Mouse (Mus musculus) erythroid progenitor cell, adult 5-6 weeks (primary cell): Measurements from ENCODE around the gene Cryab. TPM values are rescaled to one million over a fixed set of nuclear protein-coding genes. Genes with fewer than 3 reads are reported as not detected.
A peak's percentile ranks its signal among the peaks of the same experiment; 100 is the strongest.

Source experiments
- ATAC-seq: replicated peaks from 2 replicates; pipeline ENCODE4 v1.8.0; 2016; ENCODE audit warnings: moderate number of reproducible peaks, mild to moderate bottlenecking, moderate TSS enrichment, inconsistent platforms; ENCODE audit not compliant: poor library complexity, low FRiP score, severe bottlenecking
- total RNA-seq, 2 experiments: library from RNA; stranded (forward) in 1 of 2; stranded (reverse) in 1 of 2; fragments of 150-400 nt in 1 of 2; fragments of 186-747, 209-891 nt in 1 of 2; gene quantifications; 2 replicates each; pipeline versions ENCODE4 v1.2.3 to v1.2.4; 2015 to 2017; ENCODE audit warnings: low replicate concordance in 2 of 2

Gene Cryab
- total RNA-seq, 2 experiments from 2014 or later: not detected

- ATAC-seq: no peak
Measured at GRCm38 (mm10) chr9:50740867-50741784, 10.0 kb upstream of the Cryab start.

GRCm38 (mm10) chr9:50742261-50742660, 8.9 kb upstream of the Cryab start:
- no peak for ATAC-seq

- no peak for ATAC-seq
Measured at GRCm38 (mm10) chr9:50742744-50743143, 8.4 kb upstream of the Cryab start.

GRCm38 (mm10) chr9:50745806-50746205, 5.3 kb upstream of the Cryab start:
- no peak for ATAC-seq

GRCm38 (mm10) chr9:50746214-50746677, 4.9 kb upstream of the Cryab start, which contains the start of gene 2310030G06Rik:
TSS of gene 2310030G06Rik (minus strand) at chr9:50746536.
- ATAC-seq: no peak

- ATAC-seq: no peak
Measured at GRCm38 (mm10) chr9:50750706-50751105, 419 bp upstream of the Cryab start.

GRCm38 (mm10) chr9:50752054-50752602, 1.0 kb downstream of the Cryab start, which contains the start of gene Hspb2:
TSS of gene Hspb2 (minus strand) at chr9:50752354.
- no peak for ATAC-seq

- ATAC-seq: no peak
Measured at GRCm38 (mm10) chr9:50752784-50753615, 1.9 kb downstream of the Cryab start.

GRCm38 (mm10) chr9:50753947-50754346, 2.8 kb downstream of the Cryab start:
- ATAC-seq: no peak

GRCm38 (mm10) chr9:50756711-50757110, 5.6 kb downstream of the Cryab start:
- no peak for ATAC-seq

- ATAC-seq: no peak
Measured at GRCm38 (mm10) chr9:50761520-50762243, 10.6 kb downstream of the Cryab start.

- ATAC-seq: no peak
Measured at GRCm38 (mm10) chr9:50763331-50763730, 12.2 kb downstream of the Cryab start.

- ATAC-seq: peak; percentile 60
Measured at GRCm38 (mm10) chr9:50767531-50768106, 16.5 kb downstream of the Cryab start.

GRCm38 (mm10) chr9:50768107-50769002, 17.2 kb downstream of the Cryab start, which contains the start of gene Fdxacb1:
TSS of gene Fdxacb1 (plus strand) at chr9:50768236.
- peak; percentile 92 for ATAC-seq

GRCm38 (mm10) chr9:50770011-50770410, 18.9 kb downstream of the Cryab start:
- ATAC-seq: no peak

GRCm38 (mm10) chr9:50774026-50774462, 22.9 kb downstream of the Cryab start:
- 0 out of 2 replicates have a peak, but pooled peaks have one; percentile 11 for ATAC-seq

GRCm38 (mm10) chr9:50774991-50775612, 24.0 kb downstream of the Cryab start, which contains the start of the genes Alg9 and 1110032A03Rik:
TSS of gene Alg9 (plus strand) at chr9:50775019.
TSS of gene 1110032A03Rik (minus strand) at chr9:50775520.
- peak; percentile 79 for ATAC-seq
